Mouse (Mus musculus) CD4-positive helper T cell, adult 2 months (primary cell): Measurements from ENCODE around the gene Lcor.

Experiments used
- DNase-seq: peaks from one replicate; pipeline ENCODE4 v3.0.0-alpha.2; 2012; ENCODE audit warnings: low read depth, missing footprints, low spot score

Lcor gene

GRCm38 (mm10) chr19:41476530-41477249 lies 5.7 kb upstream of the Lcor start:
- no peak for DNase-seq

GRCm38 (mm10) chr19:41481030-41481886 lies 1.2 kb upstream of the Lcor start:
- peak; percentile 66 for DNase-seq

GRCm38 (mm10) chr19:41481887-41482189 lies 599 bp upstream of the Lcor start:
- DNase-seq = no peak

GRCm38 (mm10) chr19:41482909-41483444 lies 540 bp downstream of the Lcor start:
- DNase-seq = peak; percentile 87

GRCm38 (mm10) chr19:41483445-41484040 lies 1.1 kb downstream of the Lcor start:
- peak; percentile 24 for DNase-seq

- DNase-seq = no peak
These were observed 1.9 kb downstream of the Lcor start for GRCm38 (mm10) chr19:41484361-41484760.

GRCm38 (mm10) chr19:41495382-41496032 lies 13.1 kb downstream of the Lcor start:
- DNase-seq = no peak

- DNase-seq = no peak
These were observed 13.6 kb downstream of the Lcor start for GRCm38 (mm10) chr19:41496058-41496457.

GRCm38 (mm10) chr19:41507872-41508271 lies 25.4 kb downstream of the Lcor start:
- DNase-seq = no peak

GRCm38 (mm10) chr19:41514836-41515235 lies 32.4 kb downstream of the Lcor start:
- DNase-seq = no peak

- no peak for DNase-seq
These were observed 33.1 kb downstream of the Lcor start for GRCm38 (mm10) chr19:41515549-41515948.

- DNase-seq = no peak
These were observed 34.6 kb downstream of the Lcor start for GRCm38 (mm10) chr19:41517006-41517405.

GRCm38 (mm10) chr19:41519121-41519520 lies 36.7 kb downstream of the Lcor start:
- no peak for DNase-seq

GRCm38 (mm10) chr19:41522246-41522645 lies 39.8 kb downstream of the Lcor start:
- DNase-seq = no peak

- DNase-seq = no peak
These were observed 41.5 kb downstream of the Lcor start for GRCm38 (mm10) chr19:41523798-41524563.

- DNase-seq = peak; percentile 11
These were observed 46.7 kb downstream of the Lcor start for GRCm38 (mm10) chr19:41529169-41529568.

- DNase-seq = no peak
These were observed 51.6 kb downstream of the Lcor start for GRCm38 (mm10) chr19:41534021-41534420.

GRCm38 (mm10) chr19:41556981-41557380 lies 74.5 kb downstream of the Lcor start:
- no peak for DNase-seq

GRCm38 (mm10) chr19:41557491-41557890 lies 75.1 kb downstream of the Lcor start:
- no peak for DNase-seq

GRCm38 (mm10) chr19:41558891-41559486 lies 76.6 kb downstream of the Lcor start:
- DNase-seq = no peak

GRCm38 (mm10) chr19:41560856-41561255 lies 78.4 kb downstream of the Lcor start:
- DNase-seq = no peak
